Mouse (Mus musculus): ENCODE measurements at regions not wholly inside any gene's neighbourhood (a gene's known extent, or its start where the extent isn't known, plus 50 kb on each side); places are given as distances from the start of the nearest gene placed in this dataset.
"Not testable (repeated sequence)": the region's sequence is repeated elsewhere in the genome, so short reads cannot be mapped to it uniquely, and the experiment has no call there.

DNA sequence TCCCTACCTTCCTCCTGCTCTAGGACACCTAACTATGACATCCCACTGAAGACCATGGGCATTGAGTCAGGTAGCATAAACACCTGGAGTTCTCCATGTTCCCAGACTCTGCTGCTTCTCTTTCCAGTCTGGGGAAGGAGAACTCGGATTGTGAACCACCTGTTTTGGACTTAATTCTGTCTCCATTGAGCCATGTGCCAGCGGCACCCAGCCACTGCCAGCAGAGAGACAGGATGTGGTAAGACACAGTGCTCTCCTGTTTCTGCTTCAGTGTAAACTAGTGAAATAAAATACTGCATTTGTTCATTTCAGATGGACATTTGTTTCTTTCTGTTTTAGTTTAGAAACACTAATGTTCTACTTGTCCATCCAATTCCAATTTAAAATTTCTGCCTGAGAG lies 168.1 kb upstream of the Arhgap18 start:
- no peak overlapping the region for H3K4me2 ChIP-seq
- H3K4me3 ChIP-seq = no peak overlapping the region
- no peaks in the 10 kb centered on the region for H3K4me1 ChIP-seq (replicated peaks)
- H3K9me3 ChIP-seq (replicated peaks) = 0 out of 2 replicates have a peak, but pooled peaks cover 3% of the 10 kb centered on the region
- H3K36me3 ChIP-seq = no peaks in the 10 kb centered on the region
- no peak for ATAC-seq (replicated peaks; ENCODE audit: insufficient number of reproducible peaks, insufficient read depth, low FRiP score, low read depth)
- WGBS = 69% methylated on average over 2 of the region's 2 CpGs
- no peak overlapping the region for H3K27ac ChIP-seq
- H3K27me3 ChIP-seq = no peaks in the 10 kb centered on the region
- H3K9ac ChIP-seq = no peak overlapping the region

DNA sequence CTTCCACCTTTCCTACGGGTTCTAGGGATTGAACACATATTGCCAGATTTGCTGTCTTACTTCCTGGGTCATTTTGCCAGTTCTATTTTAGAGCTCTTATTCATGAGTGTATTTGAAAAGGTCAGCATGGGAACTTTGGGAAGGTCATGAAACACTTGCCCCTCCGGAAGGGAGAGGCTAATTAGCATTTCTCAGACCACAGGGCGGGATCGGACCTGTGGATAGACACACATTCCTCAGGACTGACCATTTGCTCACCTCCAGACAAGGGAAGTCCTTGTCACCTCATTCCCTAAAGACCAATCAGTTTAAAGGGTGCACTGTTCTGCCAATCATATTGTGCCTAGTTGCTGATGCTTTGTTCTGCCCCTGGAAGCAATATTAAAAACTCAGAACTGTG lies 146.1 kb upstream of the Arhgap18 start:
- WGBS = 70% methylated on average over 4 of the region's 4 CpGs
- H3K4me2 ChIP-seq; H3K9me3 ChIP-seq (replicated peaks); H3K27me3 ChIP-seq; H3K4me1 ChIP-seq (replicated peaks); H3K4me3 ChIP-seq; H3K9ac ChIP-seq; ATAC-seq (replicated peaks; ENCODE audit: insufficient number of reproducible peaks, insufficient read depth, low FRiP score, low read depth); H3K27ac ChIP-seq; H3K36me3 ChIP-seq: not testable (repeated sequence)

DNA sequence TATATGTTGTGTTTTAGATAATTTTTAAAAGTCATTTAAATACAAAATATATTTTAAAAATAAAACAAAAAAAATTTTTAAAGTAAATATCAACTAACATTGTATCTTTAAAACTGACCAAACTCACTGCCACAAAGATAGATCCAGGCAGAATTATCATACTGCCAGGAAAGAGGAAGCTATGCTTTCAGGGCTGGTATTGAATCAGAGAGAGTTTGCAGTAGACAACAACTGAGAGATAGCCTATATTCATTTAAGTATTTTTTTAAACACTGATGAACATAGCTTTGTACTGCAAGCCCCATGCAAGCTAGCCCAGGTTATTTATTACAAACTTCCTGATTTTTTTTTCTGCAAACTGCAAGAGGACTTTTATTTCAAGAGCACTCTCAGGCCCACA lies 142.0 kb upstream of the Arhgap18 start:
- no peak overlapping the region for H3K4me3 ChIP-seq
- no peak for ATAC-seq (replicated peaks; ENCODE audit: insufficient number of reproducible peaks, insufficient read depth, low FRiP score, low read depth)
- no peak overlapping the region for H3K9ac ChIP-seq

GRCm38 (mm10) chr10:26630196-26630760 lies 122.9 kb upstream of the Arhgap18 start:
- Histone ChIP-seq H3K4me1 (replicated peaks) (peaks cover 3% of the 10 kb centered on the region; the same call in 1 of the 2 replicates), H3K9ac (no peak overlapping the region), H3K4me2 (no peak overlapping the region), H3K9me3 (replicated peaks) (no peaks in the 10 kb centered on the region), H3K36me3 (no peaks in the 10 kb centered on the region), H3K27me3 (no peaks in the 10 kb centered on the region), H3K4me3 (no peak overlapping the region), H3K27ac (no peak overlapping the region)
- 49% methylated on average over 4 of the region's 4 CpGs for WGBS
- no peak for ATAC-seq (replicated peaks; ENCODE audit: insufficient number of reproducible peaks, insufficient read depth, low FRiP score, low read depth)

More for the DNA sequence above, 142.0 kb upstream of the Arhgap18 start:
- H3K4me2 ChIP-seq = no peak overlapping the region
- no peaks in the 10 kb centered on the region for H3K27me3 ChIP-seq
- H3K9me3 ChIP-seq (replicated peaks) = no peaks in the 10 kb centered on the region
- no peaks in the 10 kb centered on the region for H3K36me3 ChIP-seq
- H3K4me1 ChIP-seq (replicated peaks) = no peaks in the 10 kb centered on the region
- H3K27ac ChIP-seq = no peak overlapping the region

DNA sequence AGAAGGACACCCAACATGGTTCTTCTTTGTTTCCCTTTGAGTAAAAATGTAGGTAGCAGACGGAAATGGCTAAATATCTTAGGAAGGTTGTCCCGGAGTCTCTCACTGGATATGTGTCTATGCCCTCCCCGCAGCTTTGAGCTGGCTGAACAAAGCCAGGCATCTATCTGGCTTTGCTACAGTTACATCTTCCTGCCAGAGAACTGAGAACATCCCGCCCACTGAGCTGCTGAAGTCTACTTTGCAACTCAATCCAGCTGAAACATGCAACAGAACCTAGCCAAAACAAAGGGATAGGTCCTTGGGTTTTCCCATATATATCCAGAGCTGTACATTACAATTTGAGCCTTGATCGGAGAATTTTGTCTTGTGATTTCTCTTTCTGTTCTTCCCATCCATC lies 121.0 kb upstream of the Arhgap18 start:
- H3K9me3 ChIP-seq (replicated peaks) = no peaks in the 10 kb centered on the region
- 85% methylated on average over 5 of the region's 5 CpGs for WGBS
- ATAC-seq (replicated peaks; ENCODE audit: insufficient number of reproducible peaks, insufficient read depth, low FRiP score, low read depth) = no peak
- H3K27me3 ChIP-seq = no peaks in the 10 kb centered on the region
- no peak overlapping the region for H3K4me2 ChIP-seq
- no peak overlapping the region for H3K9ac ChIP-seq
- peaks cover 3% of the 10 kb centered on the region; the same call in 1 of the 2 replicates for H3K4me1 ChIP-seq (replicated peaks)
- H3K4me3 ChIP-seq = no peak overlapping the region
- H3K36me3 ChIP-seq = no peaks in the 10 kb centered on the region
- H3K27ac ChIP-seq = no peak overlapping the region

GRCm38 (mm10) chr10:26637459-26637858 lies 115.8 kb upstream of the Arhgap18 start:
- Histone ChIP-seq H3K4me2 (no peak overlapping the region), H3K4me1 (replicated peaks) (no peaks in the 10 kb centered on the region), H3K4me3 (no peak overlapping the region), H3K27ac (no peak overlapping the region), H3K9ac (no peak overlapping the region), H3K9me3 (replicated peaks) (no peaks in the 10 kb centered on the region), H3K27me3 (no peaks in the 10 kb centered on the region), H3K36me3 (no peaks in the 10 kb centered on the region)
- no peak for ATAC-seq (replicated peaks; ENCODE audit: insufficient number of reproducible peaks, insufficient read depth, low FRiP score, low read depth)
- WGBS = 62% methylated on average over 3 of the region's 3 CpGs

DNA sequence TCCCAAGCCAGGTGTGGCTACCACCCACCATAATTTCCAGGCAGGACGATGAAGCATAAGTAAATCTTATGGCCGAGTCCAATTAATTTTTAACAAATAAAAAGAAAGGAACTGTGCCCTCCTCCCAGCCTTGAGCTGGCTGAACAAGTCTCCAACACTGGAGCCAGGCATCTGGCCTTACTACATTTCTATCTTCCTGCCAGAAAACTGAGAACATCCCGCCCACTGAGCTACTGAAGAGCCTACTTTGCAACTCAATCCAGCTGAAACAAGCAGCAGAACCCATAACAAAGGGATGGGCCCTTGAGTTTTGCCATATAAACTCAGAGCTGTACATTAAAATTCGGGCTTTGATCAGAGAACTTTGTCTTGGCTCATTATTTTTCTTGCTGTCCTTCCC lies 115.2 kb upstream of the Arhgap18 start:
- Histone ChIP-seq H3K9me3 (replicated peaks) (no peaks in the 10 kb centered on the region), H3K4me3 (no peak overlapping the region), H3K9ac (no peak overlapping the region), H3K36me3 (no peaks in the 10 kb centered on the region), H3K27me3 (no peaks in the 10 kb centered on the region), H3K27ac (no peak overlapping the region), H3K4me1 (replicated peaks) (no peaks in the 10 kb centered on the region), H3K4me2 (no peak overlapping the region)
- WGBS = 72% methylated on average over 4 of the region's 4 CpGs
- no peak for ATAC-seq (replicated peaks; ENCODE audit: insufficient number of reproducible peaks, insufficient read depth, low FRiP score, low read depth)

- WGBS = 77% methylated on average over 3 of the region's 3 CpGs
- H3K4me2 ChIP-seq = no peak overlapping the region
- H3K36me3 ChIP-seq = no peaks in the 10 kb centered on the region
Observed at GRCm38 (mm10) chr10:26639118-26639517, 114.1 kb upstream of the Arhgap18 start.

GRCm38 (mm10) chr10:26653103-26653502 lies 100.1 kb upstream of the Arhgap18 start:
- no peaks in the 10 kb centered on the region for H3K27me3 ChIP-seq
- no peaks in the 10 kb centered on the region for H3K36me3 ChIP-seq
- no peak overlapping the region for H3K4me2 ChIP-seq
- no peak overlapping the region for H3K9ac ChIP-seq
- no peaks in the 10 kb centered on the region for H3K4me1 ChIP-seq (replicated peaks)
- H3K4me3 ChIP-seq = no peak overlapping the region
- no peak overlapping the region for H3K27ac ChIP-seq
- ATAC-seq (replicated peaks; ENCODE audit: insufficient number of reproducible peaks, insufficient read depth, low FRiP score, low read depth) = no peak
- H3K9me3 ChIP-seq (replicated peaks) = no peaks in the 10 kb centered on the region
- WGBS = 68% methylated on average over 1 of the region's 1 CpGs

More at GRCm38 (mm10) chr10:26639118-26639517, 114.1 kb upstream of the Arhgap18 start:
- no peak overlapping the region for H3K9ac ChIP-seq
- H3K4me1 ChIP-seq (replicated peaks) = no peaks in the 10 kb centered on the region
- H3K4me3 ChIP-seq = no peak overlapping the region
- no peaks in the 10 kb centered on the region for H3K9me3 ChIP-seq (replicated peaks)
- no peak for ATAC-seq (replicated peaks; ENCODE audit: insufficient number of reproducible peaks, insufficient read depth, low FRiP score, low read depth)
- no peaks in the 10 kb centered on the region for H3K27me3 ChIP-seq
- no peak overlapping the region for H3K27ac ChIP-seq

- Histone ChIP-seq H3K27ac (no peak overlapping the region), H3K4me1 (replicated peaks) (no peaks in the 10 kb centered on the region), H3K4me2 (no peak overlapping the region), H3K27me3 (no peaks in the 10 kb centered on the region), H3K4me3 (no peak overlapping the region), H3K9me3 (replicated peaks) (no peaks in the 10 kb centered on the region), H3K36me3 (no peaks in the 10 kb centered on the region), H3K9ac (no peak overlapping the region)
- ATAC-seq (replicated peaks; ENCODE audit: insufficient number of reproducible peaks, insufficient read depth, low FRiP score, low read depth) = no peak
Observed at GRCm38 (mm10) chr10:26664270-26664669, 89.0 kb upstream of the Arhgap18 start.

DNA sequence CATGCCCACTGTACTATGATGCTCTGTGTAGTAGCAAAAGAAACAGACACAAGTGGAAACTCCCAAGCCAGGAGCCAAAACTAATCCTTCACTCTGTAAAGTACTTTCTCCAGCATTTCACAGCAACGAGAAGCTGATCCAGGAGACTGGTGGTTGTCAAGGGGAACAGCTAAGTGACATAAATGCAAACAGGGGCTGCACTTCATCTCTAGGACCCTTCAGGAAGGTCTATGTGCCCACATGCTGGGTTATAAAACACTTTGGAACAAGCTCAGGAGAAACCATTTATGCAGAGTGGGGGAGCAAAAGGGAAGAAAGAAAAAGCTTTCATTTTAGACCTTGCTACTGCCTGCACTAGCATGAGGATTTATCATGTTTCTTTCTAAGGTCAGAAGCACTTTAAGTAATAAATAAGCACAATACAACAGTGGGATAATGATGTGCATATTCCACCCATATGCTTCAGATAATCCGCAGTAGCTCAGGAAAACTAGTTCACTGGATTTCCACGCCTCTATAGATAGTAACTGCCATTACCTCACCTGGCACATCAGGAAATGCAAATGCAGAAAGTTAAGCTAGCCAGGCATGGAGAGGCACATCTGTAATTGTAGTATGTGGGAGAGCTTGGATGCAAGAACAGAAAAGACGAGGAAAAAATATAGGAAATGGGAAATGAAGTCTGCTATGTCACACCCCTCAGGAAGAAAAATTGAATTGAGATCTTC lies 73.6 kb upstream of the Arhgap18 start:
- Histone ChIP-seq H3K4me2 (no peak overlapping the region), H3K27ac (no peak overlapping the region), H3K27me3 (no peaks in the 10 kb centered on the region), H3K9me3 (replicated peaks) (no peaks in the 10 kb centered on the region), H3K4me1 (replicated peaks) (no peaks in the 10 kb centered on the region), H3K4me3 (no peak overlapping the region), H3K36me3 (no peaks in the 10 kb centered on the region), H3K9ac (no peak overlapping the region)
- WGBS = 51% methylated on average over 4 of the region's 4 CpGs
- no peak for ATAC-seq (replicated peaks; ENCODE audit: insufficient number of reproducible peaks, insufficient read depth, low FRiP score, low read depth)

DNA sequence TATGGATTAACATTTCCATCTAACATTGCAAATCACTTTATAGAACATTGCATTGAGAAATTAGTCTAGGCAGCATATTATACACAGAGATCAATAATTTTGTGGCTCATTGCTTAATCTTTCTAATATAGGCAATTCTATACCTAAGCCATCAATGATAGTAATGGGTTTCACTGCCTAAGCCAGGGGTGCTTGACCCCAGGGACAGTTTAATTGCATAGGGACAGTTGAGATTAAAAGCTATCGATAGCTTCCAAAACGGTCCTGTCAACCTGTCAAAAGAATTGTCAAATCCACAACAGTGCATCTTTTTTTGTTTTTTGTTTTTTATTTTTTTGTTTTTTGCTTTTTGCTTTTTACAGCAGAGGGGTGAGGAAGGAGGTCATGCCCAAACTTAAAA lies 58.5 kb upstream of the Arhgap18 start:
- peaks cover 6% of the 10 kb centered on the region; the same call in 1 of the 2 replicates for H3K4me1 ChIP-seq (replicated peaks)
- ATAC-seq (replicated peaks; ENCODE audit: insufficient number of reproducible peaks, insufficient read depth, low FRiP score, low read depth) = no peak
- peak overlapping the region; percentile 79; the same call in 1 of the 2 replicates for H3K4me2 ChIP-seq
- H3K27me3 ChIP-seq = no peaks in the 10 kb centered on the region
- no peaks in the 10 kb centered on the region for H3K36me3 ChIP-seq
- H3K9me3 ChIP-seq (replicated peaks) = no peaks in the 10 kb centered on the region
- peak overlapping the region; percentile 48; the same call in 1 of the 2 replicates for H3K4me3 ChIP-seq
- no peak overlapping the region for H3K9ac ChIP-seq
- 75% methylated on average over 2 of the region's 2 CpGs for WGBS
- H3K27ac ChIP-seq = no peak overlapping the region

Measured in heart, embryonic 15.5 days (tissue).